Comparison of ENCODE assay signal across 11 mouse cellular contexts in the genomic region with DNA sequence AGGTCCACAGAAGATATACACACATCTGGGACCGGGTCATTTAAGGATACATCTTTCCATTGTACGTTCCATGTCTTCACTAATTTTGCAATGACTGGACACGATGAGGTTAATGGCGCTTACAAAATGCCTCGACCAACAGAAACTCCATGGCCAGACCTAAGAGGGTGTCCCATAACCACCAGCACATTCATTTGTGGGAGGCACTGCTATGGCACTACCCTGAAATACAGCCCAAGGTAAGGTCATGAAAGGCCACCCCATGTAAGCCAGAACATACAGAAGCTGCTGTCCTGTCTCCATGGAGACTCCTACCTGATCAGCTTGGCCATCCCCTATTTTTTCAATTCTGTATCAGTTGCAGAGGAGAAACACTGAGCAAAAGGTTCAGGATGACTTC.
"Had no signal": no experiment of that assay in that cellular context is flagged by ENCODE, and none has a peak within 500 bp of the region (broad histone marks: within the 10 kb centered on the region; RNA-seq: fewer than 3 reads in every experiment).

No protein-coding gene starts in this region.

- ATAC-seq: intestine, embryonic 16.5 days; liver, embryonic 12.5 days had no signal

- H3K9ac ChIP-seq: heart, embryonic 13.5 days; heart, embryonic 15.5 days; hindbrain, embryonic 13.5 days; hindbrain, embryonic 15.5 days; kidney, embryonic 15.5 days; limb, embryonic 13.5 days; limb, embryonic 15.5 days; liver, embryonic 12.5 days had no signal

- H3K4me1 ChIP-seq: heart, embryonic 15.5 days; liver, embryonic 12.5 days had no signal

- H3K36me3 ChIP-seq: heart, embryonic 13.5 days; heart, embryonic 15.5 days; hindbrain, embryonic 13.5 days; hindbrain, embryonic 15.5 days; kidney, embryonic 15.5 days; limb, embryonic 15.5 days; liver, embryonic 12.5 days had no signal

- H3K9me3 ChIP-seq: heart, embryonic 13.5 days; heart, embryonic 15.5 days; hindbrain, embryonic 13.5 days; hindbrain, embryonic 15.5 days; kidney, embryonic 15.5 days; limb, embryonic 15.5 days; liver, embryonic 12.5 days had no signal

- H3K27me3 ChIP-seq: heart, embryonic 13.5 days; hindbrain, embryonic 13.5 days; hindbrain, embryonic 15.5 days; kidney, embryonic 15.5 days; limb, embryonic 15.5 days; liver, embryonic 12.5 days had no signal

- H3K4me3 ChIP-seq: hindbrain, embryonic 13.5 days; hindbrain, embryonic 15.5 days; liver, embryonic 12.5 days had no signal

- H3K27ac ChIP-seq: heart, embryonic 13.5 days; heart, embryonic 15.5 days; hindbrain, embryonic 13.5 days; hindbrain, embryonic 15.5 days; hindbrain, postnatal 0 days; kidney, embryonic 15.5 days; kidney, postnatal 0 days; limb, embryonic 13.5 days; limb, embryonic 15.5 days; liver, embryonic 12.5 days had no signal
